Mouse (Mus musculus): ENCODE measurements around the gene Tbc1d19. TPM values are rescaled to one million over a fixed set of nuclear protein-coding genes. Genes with fewer than 3 reads are reported as not detected.

Gene Tbc1d19
- 4.1 TPM for polyA plus RNA-seq (2017; shearing (Covaris generic))

GRCm38 (mm10) chr5:53809115-53809991 lies at the start of gene Tbc1d19:
Tbc1d19 (plus strand) TSS chr5:53809606.

Other genes starting within 250 kb of the Tbc1d19 start
- gene Cckar, start 101.9 kb upstream of the Tbc1d19 start, polyA plus RNA-seq (2017; shearing (Covaris generic)): not detected
- 73.2 TPM for gene Stim2, start 188.9 kb downstream of the Tbc1d19 start, polyA plus RNA-seq (2017; shearing (Covaris generic))